Mouse (Mus musculus) cerebellum, adult 9-11 months (tissue): ENCODE results near the gene Ank2.
"Not testable (repeated sequence)": the region's sequence is repeated elsewhere in the genome, so short reads cannot be mapped to it uniquely, and the experiment has no call there.

Source experiments
- DNase-seq: peaks from one replicate; pipeline ENCODE4 v3.0.0; 2022

Gene Ank2

GRCm38 (mm10) chr3:127350602-127351362 lies 148.4 kb downstream of the Ank2 start:
- no peak for DNase-seq

- no peak for DNase-seq
Observed at GRCm38 (mm10) chr3:127348926-127349325, 150.2 kb downstream of the Ank2 start.

- DNase-seq: no peak
Observed at GRCm38 (mm10) chr3:127345860-127346459, 153.2 kb downstream of the Ank2 start.

GRCm38 (mm10) chr3:127341300-127341699 lies 157.8 kb downstream of the Ank2 start:
- DNase-seq: no peak

GRCm38 (mm10) chr3:127334876-127335275 lies 164.3 kb downstream of the Ank2 start:
- no peak for DNase-seq

- DNase-seq: no peak
Observed at GRCm38 (mm10) chr3:127331562-127331961, 167.6 kb downstream of the Ank2 start.

GRCm38 (mm10) chr3:127326355-127326754 lies 172.8 kb downstream of the Ank2 start:
- DNase-seq: no peak

GRCm38 (mm10) chr3:127322870-127323269 lies 176.3 kb downstream of the Ank2 start:
- peak; percentile 36 for DNase-seq

- DNase-seq: no peak
Observed at GRCm38 (mm10) chr3:127321645-127322044, 177.5 kb downstream of the Ank2 start.

GRCm38 (mm10) chr3:127321031-127321430 lies 178.1 kb downstream of the Ank2 start:
- not testable (repeated sequence) for DNase-seq

- DNase-seq: no peak
Observed at GRCm38 (mm10) chr3:127320311-127320710, 178.8 kb downstream of the Ank2 start.

- no peak for DNase-seq
Observed at GRCm38 (mm10) chr3:127317641-127318040, 181.5 kb downstream of the Ank2 start.

- no peak for DNase-seq
Observed at GRCm38 (mm10) chr3:127316717-127317116, 182.4 kb downstream of the Ank2 start.

GRCm38 (mm10) chr3:127311521-127311920 lies 187.6 kb downstream of the Ank2 start:
- DNase-seq: no peak

- no peak for DNase-seq
Observed at GRCm38 (mm10) chr3:127310079-127310478, 189.1 kb downstream of the Ank2 start.

- DNase-seq: no peak
Observed at GRCm38 (mm10) chr3:127303957-127304553, 195.1 kb downstream of the Ank2 start.

- no peak for DNase-seq
Observed at GRCm38 (mm10) chr3:127303041-127303440, 196.1 kb downstream of the Ank2 start.

- DNase-seq: no peak
Observed at GRCm38 (mm10) chr3:127300790-127301189, 198.4 kb downstream of the Ank2 start.

- DNase-seq: no peak
Observed at GRCm38 (mm10) chr3:127295921-127296320, 203.2 kb downstream of the Ank2 start.

- DNase-seq: no peak
Observed at GRCm38 (mm10) chr3:127294610-127295349, 204.4 kb downstream of the Ank2 start.

GRCm38 (mm10) chr3:127294079-127294478 lies 205.1 kb downstream of the Ank2 start:
- peak; percentile 21 for DNase-seq

GRCm38 (mm10) chr3:127293479-127293874 lies 205.7 kb downstream of the Ank2 start:
- peak; percentile 61 for DNase-seq

- DNase-seq: no peak
Observed at GRCm38 (mm10) chr3:127292864-127293478, 206.2 kb downstream of the Ank2 start.
